Mouse (Mus musculus): ENCODE data around the gene Ctrb1. TPM values are rescaled to one million over a fixed set of nuclear protein-coding genes. Genes with fewer than 3 reads are reported as not detected.

Gene Ctrb1
- total RNA-seq, 2 experiments from 2014 or later, result not detected

GRCm38 (mm10) chr8:111642496-111642895 is 48.3 kb downstream of the Ctrb1 start:
- ATAC-seq (replicated peaks; ENCODE audit: low FRiP score, poor library complexity, severe bottlenecking), result no peak

GRCm38 (mm10) chr8:111641064-111641463 is 49.7 kb downstream of the Ctrb1 start:
- no peak for ATAC-seq (replicated peaks; ENCODE audit: low FRiP score, poor library complexity, severe bottlenecking)

- ATAC-seq (replicated peaks; ENCODE audit: low FRiP score, poor library complexity, severe bottlenecking), result no peak
Measured at GRCm38 (mm10) chr8:111638086-111638485, 52.7 kb downstream of the Ctrb1 start.

Other genes with a start within 250 kb of the Ctrb1 start
- gene Wdr59, start 168.9 kb downstream of the Ctrb1 start, total RNA-seq (2015; ENCODE audit: low replicate concordance), result 1.7 and 3.1 TPM in 2 replicates
- gene Wdr59, start 168.9 kb downstream of the Ctrb1 start, total RNA-seq (2017; ENCODE audit: low replicate concordance), result 2.0 and 3.3 TPM in 2 replicates
- 5.8 and 35.1 TPM in 2 replicates for gene Znrf1, start 154.9 kb downstream of the Ctrb1 start, total RNA-seq (2015; ENCODE audit: low replicate concordance)
- 7.1 and 14.6 TPM in 2 replicates for gene Znrf1, start 154.9 kb downstream of the Ctrb1 start, total RNA-seq (2017; ENCODE audit: low replicate concordance)
- not detected in 2 replicates for gene Ldhd, start 60.6 kb downstream of the Ctrb1 start, total RNA-seq (2015; ENCODE audit: low replicate concordance)
- gene Ldhd, start 60.6 kb downstream of the Ctrb1 start, total RNA-seq (2017; ENCODE audit: low replicate concordance), result 0.42 TPM in 1 of 2 replicates, not detected in the other
- gene Zfp1, start 47.6 kb downstream of the Ctrb1 start, total RNA-seq (2015; ENCODE audit: low replicate concordance), result 1.2 and 3.3 TPM in 2 replicates
- 1.3 TPM in 1 of 2 replicates, not detected in the other for gene Zfp1, start 47.6 kb downstream of the Ctrb1 start, total RNA-seq (2017; ENCODE audit: low replicate concordance)
- gene Bcar1, start 52.8 kb upstream of the Ctrb1 start, total RNA-seq (2015; ENCODE audit: low replicate concordance), result not detected in 2 replicates
- not detected in 2 replicates for gene Bcar1, start 52.8 kb upstream of the Ctrb1 start, total RNA-seq (2017; ENCODE audit: low replicate concordance)
- gene Cfdp1, start 163.3 kb upstream of the Ctrb1 start, total RNA-seq (2015; ENCODE audit: low replicate concordance), result 13.3 and 43.7 TPM in 2 replicates
- 32.5 and 33.6 TPM in 2 replicates for gene Cfdp1, start 163.3 kb upstream of the Ctrb1 start, total RNA-seq (2017; ENCODE audit: low replicate concordance)
- gene Tmem170, start 185.7 kb upstream of the Ctrb1 start, total RNA-seq (2015; ENCODE audit: low replicate concordance), result 0.84 and 2.7 TPM in 2 replicates
- gene Tmem170, start 185.7 kb upstream of the Ctrb1 start, total RNA-seq (2017; ENCODE audit: low replicate concordance), result 0.70 and 1.4 TPM in 2 replicates
- gene Chst5, start 219.4 kb upstream of the Ctrb1 start, total RNA-seq (2015; ENCODE audit: low replicate concordance), result not detected in 2 replicates
- not detected in 2 replicates for gene Chst5, start 219.4 kb upstream of the Ctrb1 start, total RNA-seq (2017; ENCODE audit: low replicate concordance)
- 2.7 TPM in 1 of 2 replicates, not detected in the other for gene Tmem231, start 242.9 kb upstream of the Ctrb1 start, total RNA-seq (2015; ENCODE audit: low replicate concordance)
- gene Tmem231, start 242.9 kb upstream of the Ctrb1 start, total RNA-seq (2017; ENCODE audit: low replicate concordance), result 4.7 and 5.0 TPM in 2 replicates
- 113 and 121 TPM in 2 replicates for gene Gabarapl2, start 249.7 kb upstream of the Ctrb1 start, total RNA-seq (2015; ENCODE audit: low replicate concordance)
- gene Gabarapl2, start 249.7 kb upstream of the Ctrb1 start, total RNA-seq (2017; ENCODE audit: low replicate concordance), result 170 and 171 TPM in 2 replicates